Mouse (Mus musculus) Patski (cell line): ENCODE results near the gene Gm18336. TPM values are rescaled to one million over a fixed set of nuclear protein-coding genes. Genes with fewer than 3 reads are reported as not detected.

ENCODE experiments used
- ATAC-seq: fragments of 100-300 bp; one replicate; pipeline ENCODE4 v1.8.0; 2021
- CTCF ChIA-PET: fragments of 350-600 bp; sonication (Branson Sonifier 250); formaldehyde crosslinking; loops from one replicate; lab custom pipeline; 2022; ENCODE audit warnings: inconsistent platforms; lab: Charles Lee
- POLR2A ChIA-PET: fragments of 350-600 bp; sonication (Branson Sonifier 250); formaldehyde crosslinking; loops from one replicate; lab custom pipeline; 2022; ENCODE audit warnings: antibody characterized with exemption, inconsistent platforms; lab: Charles Lee
- DNase-seq: peaks from one replicate; pipeline ENCODE4 v3.0.0-alpha.2; 2011; ENCODE audit warnings: low read depth, low spot score
- H3K27me3 ChIP-seq: fragments of 371-371 bp; one replicate; pipeline ENCODE4 v1.5.1; 2021
- CTCF ChIP-seq: fragments of 100-300 bp; IDR thresholded peaks from one replicate; pipeline ENCODE4 v1.5.1; 2021
- in situ Hi-C: fragments of 300-500 bp; cut with MboI; formaldehyde crosslinking; loops from 3 replicates; pipeline ENCODE4 v1.11.1; 2018; ENCODE audit warnings: low pct_unique_long_range_greater_than_20kb, mixed read lengths
- polyA plus RNA-seq: library from polyadenylated mRNA; unstranded; gene quantifications from one replicate; pipeline ENCODE4 v1.2.3, GENCODE M21; 2021

Gm18336 gene
- polyA plus RNA-seq, 1 experiment from 2014 or later = not detected

DNA sequence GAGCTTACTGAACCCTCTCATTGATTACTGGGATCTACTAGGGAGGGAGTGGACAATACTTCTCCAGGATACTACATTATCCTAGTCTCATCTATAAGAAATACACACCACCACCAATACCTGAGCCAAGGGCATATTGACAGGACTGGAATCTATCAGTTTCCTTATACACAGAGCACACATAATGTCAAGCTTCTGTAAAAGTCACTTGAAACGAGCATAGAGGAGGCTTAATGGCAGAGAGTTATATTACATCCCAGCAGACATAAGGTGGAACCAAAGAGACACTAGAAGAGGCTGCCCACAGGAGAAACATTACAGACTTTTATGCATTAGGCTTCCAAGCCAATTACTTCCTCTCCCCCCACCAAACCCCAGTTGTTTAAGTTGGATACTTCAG lies 13.6 kb downstream of the Gm18336 start:
- CTCF ChIA-PET = no interaction called here
- peaks cover 30% of the 10 kb centered on the region for H3K27me3 ChIP-seq
- no peak for TF ChIP-seq CTCF
- in situ Hi-C loops = no loop called here
- POLR2A ChIA-PET = no interaction called here
- no peak for ATAC-seq
- DNase-seq = no peak

DNA sequence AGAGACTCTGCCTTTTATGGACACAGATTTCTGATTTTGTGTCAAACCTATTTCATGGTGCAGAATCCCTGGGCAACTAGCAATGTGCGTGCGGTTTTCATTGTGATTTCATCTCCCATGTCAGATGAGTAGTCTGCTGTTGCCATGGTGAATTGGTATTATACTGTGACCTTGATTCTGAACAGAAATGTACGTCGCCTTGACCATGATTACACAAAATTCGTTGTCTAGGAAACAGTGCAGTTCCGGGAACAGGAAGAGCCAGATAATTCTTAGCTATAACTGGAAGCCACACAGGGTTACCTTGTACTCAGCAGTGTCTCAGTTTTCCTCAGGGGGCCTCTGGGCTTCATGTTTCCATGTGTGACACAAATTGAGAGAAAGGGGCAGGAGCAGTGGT lies 14.1 kb downstream of the Gm18336 start:
- ATAC-seq (no peak), DNase-seq (no peak)
- TF ChIP-seq CTCF = no peak
- H3K27me3 ChIP-seq = peaks cover 32% of the 10 kb centered on the region
- POLR2A ChIA-PET = no interaction called here
- CTCF ChIA-PET = no interaction called here
- in situ Hi-C loops = no loop called here

DNA sequence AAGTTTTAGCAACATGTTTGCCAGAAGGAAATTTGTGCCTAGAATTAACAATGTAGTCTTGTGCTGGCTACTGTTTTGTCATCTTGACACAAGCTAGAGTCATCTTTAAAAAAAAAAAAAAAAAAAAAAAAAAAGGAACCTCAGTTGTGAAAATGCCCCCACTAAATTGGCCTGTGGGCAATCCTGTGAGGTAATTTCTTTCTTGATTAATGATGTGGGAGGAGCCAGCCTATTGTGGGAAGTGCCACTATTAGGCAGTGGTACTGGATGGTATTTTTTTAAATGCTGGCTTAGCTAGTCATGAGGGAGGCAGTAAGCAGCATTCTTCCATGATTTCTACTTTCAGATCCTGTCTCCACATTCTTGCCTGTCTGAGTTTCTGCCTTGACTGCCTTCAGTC lies 35.2 kb downstream of the Gm18336 start:
- TF ChIP-seq CTCF = no peak
- CTCF ChIA-PET = no interaction called here

DNA sequence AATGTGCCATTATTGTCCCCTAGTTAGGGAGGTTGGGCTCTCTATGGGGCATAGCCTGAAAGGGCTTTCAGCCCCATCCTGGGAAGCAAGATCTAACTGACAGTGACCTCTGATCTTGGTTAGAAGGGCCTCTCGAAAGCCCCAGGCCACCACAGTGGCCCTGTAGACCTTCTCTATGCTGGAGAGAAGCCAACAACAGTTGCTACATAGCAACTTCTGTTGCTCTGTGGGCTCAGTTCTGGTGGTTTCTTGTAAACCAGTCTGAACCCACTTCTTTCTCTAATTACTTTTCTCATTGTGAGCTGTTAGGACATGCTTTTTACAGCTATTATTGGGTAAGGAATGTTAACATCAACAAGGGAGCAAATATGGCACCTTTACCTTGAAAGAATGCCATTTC lies 41.8 kb downstream of the Gm18336 start:
- no peak for TF ChIP-seq CTCF
- DNase-seq = no peak
- no peak for ATAC-seq
- no peaks in the 10 kb centered on the region for H3K27me3 ChIP-seq
- ChIA-PET POLR2A (interaction anchor here (0.6 kb wide), 1 partner anchor 1055 kb away, joined by 4 read pairs; no protein-coding TSS in a partner anchor), CTCF (no interaction called here)
- in situ Hi-C loops = no loop called here

More for the DNA sequence above, 35.2 kb downstream of the Gm18336 start:
- peaks cover 24% of the 10 kb centered on the region for H3K27me3 ChIP-seq
- POLR2A ChIA-PET = no interaction called here
- DNase-seq = no peak
- in situ Hi-C loops = no loop called here
- no peak for ATAC-seq

DNA sequence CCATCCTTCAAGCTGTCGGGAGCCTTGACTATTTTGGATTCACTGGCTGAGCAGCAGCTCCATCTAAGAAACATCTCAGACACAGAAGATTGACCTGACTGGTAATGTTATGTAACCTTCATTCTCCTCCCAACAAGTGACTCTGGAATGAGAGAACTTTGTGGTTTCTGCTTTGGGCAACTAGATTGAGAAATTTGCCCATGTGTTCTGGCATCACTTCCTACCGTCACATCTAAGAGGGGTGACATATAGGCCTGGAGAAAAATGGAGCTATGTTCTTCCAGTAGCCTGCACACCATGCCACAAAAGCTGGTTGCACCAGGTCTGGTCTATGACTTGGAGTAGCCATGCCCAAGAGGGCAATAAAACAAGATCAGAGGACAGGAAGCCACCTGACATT lies 42.4 kb downstream of the Gm18336 start:
- H3K27me3 ChIP-seq = no peaks in the 10 kb centered on the region
- ChIA-PET POLR2A (no interaction called here), CTCF (no interaction called here)
- DNase-seq = no peak
- TF ChIP-seq CTCF = no peak
- in situ Hi-C loops = no loop called here
- ATAC-seq = no peak

Other genes with a start within 250 kb of the Gm18336 start
- not detected for gene Xlr5b, start 249.9 kb downstream of the Gm18336 start, polyA plus RNA-seq
- gene DXBay18, start 249.3 kb downstream of the Gm18336 start, polyA plus RNA-seq = not detected
- not detected for gene Spin2d, start 221.7 kb downstream of the Gm18336 start, polyA plus RNA-seq
- not detected for gene Xlr3b, start 206.5 kb downstream of the Gm18336 start, polyA plus RNA-seq
- not detected for gene Xlr4b, start 184.4 kb downstream of the Gm18336 start, polyA plus RNA-seq
- gene F8a, start 170.4 kb downstream of the Gm18336 start, polyA plus RNA-seq = 4.5 TPM
- gene Xlr4c, start 155.6 kb downstream of the Gm18336 start, polyA plus RNA-seq = not detected
- gene Xlr3c, start 133.3 kb downstream of the Gm18336 start, polyA plus RNA-seq = not detected
- not detected for gene Xlr5a, start 105.8 kb downstream of the Gm18336 start, polyA plus RNA-seq
- gene Xlr5c, start 105.8 kb downstream of the Gm18336 start, polyA plus RNA-seq = not detected
- not detected for gene Gm45015, start 61.9 kb downstream of the Gm18336 start, polyA plus RNA-seq
- gene Zfp275, start 56.1 kb downstream of the Gm18336 start, polyA plus RNA-seq = 12.3 TPM
- gene Zfp92, start 12.4 kb upstream of the Gm18336 start, polyA plus RNA-seq = 0.01 TPM
- gene Trex2, start 36.6 kb upstream of the Gm18336 start, polyA plus RNA-seq = not detected
- gene Haus7, start 60.3 kb upstream of the Gm18336 start, polyA plus RNA-seq = 23.4 TPM
- 2.2 TPM for gene Bgn, start 84.9 kb upstream of the Gm18336 start, polyA plus RNA-seq
- 0.03 TPM for gene Atp2b3, start 104.3 kb upstream of the Gm18336 start, polyA plus RNA-seq
- 0.08 TPM for gene Dusp9, start 240.7 kb upstream of the Gm18336 start, polyA plus RNA-seq